Mouse (Mus musculus) cortical plate, adult 2 months (tissue): ENCODE results near the gene Dennd4a.

ENCODE experiments used
- CTCF ChIP-seq: fragments of 200-500 bp; IDR thresholded peaks from 2 replicates; pipeline ENCODE4 v1.5.1; 2011; ENCODE audit warnings: mild to moderate bottlenecking, control low read depth, low read length; ENCODE audit not compliant: insufficient read depth; ENCODE audit errors: extremely low read depth
- POLR2A ChIP-seq: fragments of 200-500 bp; IDR thresholded peaks from 2 replicates; pipeline ENCODE4 v1.6.1; 2011; ENCODE audit warnings: mild to moderate bottlenecking, low read length, control low read depth; ENCODE audit not compliant: insufficient read depth; ENCODE audit errors: extremely low read depth

DNA sequence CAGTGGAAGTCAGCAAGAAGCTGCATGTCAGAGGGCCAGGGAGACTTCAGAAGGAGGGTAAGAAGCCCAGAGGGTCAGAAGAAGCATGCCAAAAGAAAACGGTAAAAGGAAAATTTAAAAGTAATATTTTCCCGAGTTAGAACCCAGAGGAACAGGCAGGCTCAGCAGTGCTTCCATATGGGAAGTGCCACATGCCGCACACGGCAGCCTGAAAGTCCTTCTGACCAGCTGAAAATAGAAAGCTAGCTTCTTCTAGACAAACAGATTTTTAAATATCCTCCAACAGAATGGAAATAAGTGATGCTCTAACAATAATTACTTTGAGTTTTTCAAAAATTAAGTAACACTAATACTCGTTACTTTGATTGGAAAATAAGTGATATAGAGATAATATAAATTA, 74.9 kb downstream of the Dennd4a start:
- TF ChIP-seq CTCF = no peak
- no peak for TF ChIP-seq POLR2A
